Mouse (Mus musculus) megakaryocyte, embryonic 14.5 days (primary cell): ENCODE measurements around the gene Lrmda.

ENCODE experiments used
- FLI1 ChIP-seq: IDR thresholded peaks from 2 replicates; pipeline ENCODE4 v1.6.1; 2012; ENCODE audit warnings: low read length, inconsistent platforms, mixed read lengths
- GATA1 ChIP-seq: IDR thresholded peaks from 3 replicates; pipeline ENCODE4 v1.6.1; 2012; ENCODE audit warnings: mixed read lengths, low read length, inconsistent platforms, borderline replicate concordance

GRCm38 (mm10) chr14:22441859-22442447 lies 422.4 kb downstream of the Lrmda start:
- TF ChIP-seq GATA1, result no peak
- no peak for TF ChIP-seq FLI1
